Mouse (Mus musculus) MN1 (cell line): ENCODE data around the gene Pard3.

Experiments used
- DNase-seq: peaks from one replicate; pipeline ENCODE4 v3.0.0-alpha.2; 2016; ENCODE audit warnings: low spot score

Pard3 gene

GRCm38 (mm10) chr8:127614206-127614605, 550.5 kb downstream of the Pard3 start:
- peak; percentile 22 for DNase-seq

GRCm38 (mm10) chr8:127616681-127617080, 553.0 kb downstream of the Pard3 start:
- DNase-seq = no peak

GRCm38 (mm10) chr8:127622137-127622536, 558.4 kb downstream of the Pard3 start:
- no peak for DNase-seq

- DNase-seq = no peak
These were observed 574.8 kb downstream of the Pard3 start for GRCm38 (mm10) chr8:127638232-127639087.

GRCm38 (mm10) chr8:127639088-127639453, 575.4 kb downstream of the Pard3 start:
- no peak for DNase-seq

- no peak for DNase-seq
These were observed 591.9 kb downstream of the Pard3 start for GRCm38 (mm10) chr8:127655559-127655958.
